Mouse (Mus musculus) thymus, adult 18-20 months (tissue): ENCODE measurements at regions not wholly inside any gene's neighbourhood (a gene's known extent, or its start where the extent isn't known, plus 50 kb on each side); places are given as distances from the start of the nearest gene placed in this dataset.

Experiments
- DNase-seq, 2 experiments: peaks; one replicate each; pipeline ENCODE4 v3.0.0; 2022; ENCODE audit warnings: mixed read lengths in 2 of 2

DNA sequence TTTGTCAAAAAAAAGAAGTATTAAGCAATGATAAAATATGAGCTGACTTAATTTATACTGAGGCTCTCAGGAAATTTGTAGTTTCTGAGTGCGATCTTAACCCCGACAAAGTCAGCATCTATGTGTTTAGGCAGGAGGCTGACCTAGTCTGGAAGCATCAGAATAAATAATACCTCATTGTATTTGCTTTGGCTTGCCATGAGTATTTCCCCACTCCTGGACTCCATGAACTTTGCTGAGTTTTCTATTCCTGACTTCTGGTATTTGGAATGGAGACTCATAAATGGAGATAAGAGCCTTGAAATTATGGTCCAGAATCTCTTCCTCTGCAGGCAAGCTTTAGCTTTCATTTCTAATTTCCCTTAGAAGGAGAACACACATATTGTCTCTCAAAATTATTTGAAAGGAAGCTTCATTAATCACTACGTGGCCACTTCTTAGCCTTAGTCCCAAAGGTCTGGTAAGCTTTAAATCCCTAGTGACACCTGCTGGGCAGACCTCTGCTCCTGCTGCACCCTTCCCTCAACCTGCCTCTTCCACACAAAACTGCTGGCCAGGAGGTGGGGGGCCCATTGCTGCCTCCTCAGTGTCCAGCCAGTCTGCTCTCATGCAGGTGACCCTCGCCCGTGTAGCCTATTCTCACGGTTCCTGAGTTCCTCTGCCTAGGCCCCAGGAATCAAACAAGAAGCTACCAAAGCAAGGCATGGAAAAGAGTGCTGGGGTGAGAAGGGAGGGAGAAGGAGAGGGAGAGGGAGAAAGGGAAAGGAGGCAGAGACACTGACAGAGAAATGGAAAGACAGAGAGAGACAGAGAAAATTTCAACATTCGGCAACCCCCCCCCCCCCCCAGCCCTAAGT lies 173.6 kb upstream of the Klf12 start:
- DNase-seq: no peak

DNA sequence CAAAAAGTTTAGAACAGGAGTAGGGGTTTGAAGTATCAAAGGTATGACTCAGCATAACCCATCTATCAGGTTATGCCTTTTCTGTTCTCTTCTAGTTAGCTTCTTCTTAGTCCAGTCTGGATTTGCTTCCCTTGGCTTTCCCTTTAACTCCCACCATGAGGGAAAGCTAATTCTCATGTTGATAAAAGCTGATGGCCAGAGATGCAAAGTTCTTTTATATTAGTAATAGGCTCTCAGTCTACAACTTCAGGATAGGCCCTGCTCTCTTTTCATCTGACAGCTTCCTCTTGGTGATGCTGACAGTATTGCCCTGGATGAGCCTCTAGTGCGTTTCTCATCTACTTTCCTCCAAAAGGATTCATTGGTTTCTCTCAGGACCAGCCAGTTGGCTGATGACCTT lies 161.7 kb upstream of the Klf12 start:
- DNase-seq: no peak

DNA sequence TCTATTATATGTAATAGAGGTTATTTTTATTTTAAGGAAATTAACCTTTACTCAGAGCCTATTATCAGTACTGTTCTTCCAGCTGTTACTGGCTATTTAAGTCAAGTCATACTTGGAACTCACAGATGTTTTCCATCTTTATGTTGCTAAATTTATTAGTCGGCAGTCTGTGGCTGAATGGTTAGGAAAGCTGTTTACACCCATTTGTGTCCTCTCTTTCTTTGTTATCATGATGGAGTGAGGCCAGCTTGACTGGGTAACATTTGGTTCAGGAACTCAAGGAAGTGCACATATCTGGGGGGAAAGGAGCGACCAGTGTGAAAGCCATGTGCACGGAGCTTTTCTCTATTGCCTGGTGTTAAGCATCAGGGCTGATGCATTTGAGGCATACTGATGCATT lies 160.4 kb upstream of the Klf12 start:
- no peak for DNase-seq

DNA sequence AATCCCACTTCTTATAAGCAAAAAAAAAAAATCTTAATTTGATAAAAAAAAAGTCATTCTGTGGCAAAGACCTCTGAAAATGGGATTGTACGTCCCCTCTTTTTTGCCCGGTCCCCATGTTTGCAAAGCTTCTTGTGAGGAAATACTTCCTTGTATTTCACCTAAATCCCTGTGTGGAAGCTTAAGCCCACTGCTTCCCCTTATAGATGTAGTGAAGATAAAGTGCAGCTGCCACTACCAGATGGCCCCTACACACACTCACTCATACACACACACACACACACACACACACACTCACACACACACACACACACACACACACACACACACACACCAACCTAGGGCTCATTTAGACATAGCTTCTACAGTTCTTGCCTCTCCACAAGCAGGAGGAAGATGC lies 159.6 kb upstream of the Klf12 start:
- DNase-seq: no peak

DNA sequence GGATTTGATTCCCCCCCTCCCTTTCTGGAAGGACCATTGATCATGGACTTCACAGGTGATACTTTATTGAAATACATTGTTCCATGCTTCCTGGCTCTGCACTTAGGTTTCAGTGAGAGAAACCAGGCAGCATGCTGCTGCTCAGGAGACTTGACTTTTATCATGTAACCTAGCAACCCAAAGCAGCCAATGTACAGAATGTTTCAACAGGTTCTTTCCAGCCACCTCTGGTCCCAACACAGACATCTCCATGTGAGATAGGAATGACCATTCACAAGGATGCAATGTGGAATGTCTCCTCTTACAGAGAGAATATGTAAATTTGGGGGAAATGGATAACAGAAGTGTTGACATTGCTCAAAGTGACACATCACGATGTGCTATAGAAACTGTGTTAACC lies 153.1 kb upstream of the Klf12 start:
- no peak for DNase-seq

DNA sequence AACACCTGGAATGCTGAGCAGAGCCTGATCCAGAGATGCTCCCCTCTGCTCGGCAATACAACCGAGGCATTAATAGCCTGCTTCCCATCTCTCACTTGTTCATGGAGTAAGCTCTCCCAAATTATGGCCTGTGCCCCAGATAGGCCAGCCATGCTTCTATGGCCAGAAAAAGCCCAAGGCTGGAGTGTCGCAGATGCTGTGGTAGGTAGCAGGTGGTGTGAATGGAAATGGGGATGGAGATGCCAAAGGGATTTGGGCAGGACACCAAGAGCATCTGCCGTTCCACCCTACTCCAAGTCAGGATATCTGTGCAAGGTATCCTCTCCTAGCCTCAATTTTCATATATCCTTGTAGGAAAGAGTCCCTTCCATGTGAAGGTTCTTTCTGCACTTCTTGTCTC lies 145.2 kb upstream of the Klf12 start:
- no peak for DNase-seq

DNA sequence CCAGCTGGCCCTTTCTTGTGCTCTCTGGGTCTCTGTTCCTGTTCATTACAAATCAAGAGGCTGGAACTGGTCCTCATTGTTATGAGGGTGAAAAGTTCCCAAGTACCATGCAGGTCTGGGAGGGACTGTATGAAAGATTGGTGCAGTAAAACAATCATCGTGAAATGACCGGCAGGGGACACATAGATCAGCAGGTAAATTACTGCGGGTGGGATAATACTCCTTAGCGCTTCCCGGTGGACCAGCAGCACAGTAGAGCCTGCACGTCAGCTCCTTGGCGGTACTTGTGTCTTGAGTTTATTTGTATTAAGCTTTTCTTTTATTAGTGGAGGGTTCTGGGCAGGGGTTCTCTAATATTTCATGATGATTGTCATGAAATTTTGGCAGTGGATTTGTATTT lies 141.9 kb upstream of the Klf12 start:
- DNase-seq: no peak

DNA sequence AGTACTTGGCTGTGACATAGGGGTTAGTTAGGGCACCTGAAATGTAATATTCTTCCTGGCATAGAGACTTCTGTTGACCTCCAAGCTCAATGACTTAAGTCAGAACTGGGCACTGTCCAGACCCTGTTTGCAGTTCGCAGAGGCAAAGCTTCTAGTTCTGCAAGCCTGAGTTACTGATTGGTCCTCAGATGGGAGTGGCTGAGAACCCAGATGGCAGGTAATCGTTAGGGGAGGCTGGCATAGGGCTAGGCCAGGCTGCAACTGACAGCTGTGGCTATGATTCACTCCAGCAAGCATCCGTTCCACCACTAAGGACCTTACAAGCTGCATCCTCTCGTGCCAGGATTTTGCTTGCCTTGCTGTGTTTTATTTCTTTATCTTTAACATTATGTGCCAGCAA lies 139.3 kb upstream of the Klf12 start:
- no peak for DNase-seq

DNA sequence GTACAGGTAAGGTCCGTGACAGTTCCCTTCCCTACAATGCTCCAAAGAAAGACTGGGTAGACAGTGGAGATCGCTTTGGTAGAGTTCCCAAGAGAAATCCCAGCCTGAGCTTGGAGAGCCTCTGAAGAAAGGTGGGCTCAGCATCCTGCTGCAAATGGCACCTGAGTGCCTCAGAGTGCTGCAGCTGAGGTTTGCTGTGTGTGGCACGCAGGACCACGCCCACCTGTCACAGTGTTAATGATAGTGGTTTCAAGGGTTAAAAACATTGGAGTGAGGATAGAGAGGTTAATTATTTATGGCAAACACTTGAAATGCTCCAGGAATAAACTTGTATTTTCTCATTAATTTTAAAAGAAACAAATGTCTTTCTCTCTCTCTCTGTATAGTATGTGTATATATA lies 137.2 kb upstream of the Klf12 start:
- no peak for DNase-seq

DNA sequence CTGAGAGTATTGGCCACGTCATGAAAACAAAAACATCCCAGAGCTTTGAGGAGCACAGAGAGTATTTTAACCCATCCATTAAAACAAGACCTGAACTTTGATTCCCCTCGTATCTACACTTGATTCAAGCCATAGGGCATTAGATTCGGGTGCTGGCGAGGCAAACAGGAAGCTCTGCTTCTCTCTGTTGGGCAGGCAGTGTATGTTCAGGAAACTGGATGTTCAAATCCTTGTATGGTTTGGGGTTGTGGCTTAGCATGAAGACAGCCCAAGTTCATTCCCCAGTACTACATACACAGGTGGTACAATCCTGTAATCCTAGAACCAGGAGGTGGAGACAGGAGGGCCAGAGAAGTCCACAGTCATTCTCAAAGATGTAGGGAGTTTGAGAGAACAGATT lies 130.6 kb upstream of the Klf12 start:
- DNase-seq: no peak

DNA sequence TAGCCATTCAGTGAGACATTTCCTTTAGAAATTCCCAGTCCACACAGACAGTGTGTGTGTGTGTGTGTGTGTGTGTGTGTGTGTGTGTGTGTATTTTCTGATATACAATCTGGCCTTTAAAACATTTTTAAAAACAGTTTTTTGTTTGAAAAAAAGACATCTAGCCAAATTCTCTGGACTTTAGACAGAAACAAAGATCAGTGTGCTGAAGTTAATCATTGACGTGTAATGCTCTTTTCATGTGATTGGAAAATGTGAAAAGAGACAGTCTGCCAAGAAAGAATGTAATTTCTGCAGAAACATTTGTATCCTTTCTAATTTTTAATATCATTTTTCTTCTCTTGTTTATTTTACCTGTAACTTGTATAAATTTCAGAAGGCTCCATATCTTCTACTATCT lies 127.7 kb upstream of the Klf12 start:
- DNase-seq: no peak

DNA sequence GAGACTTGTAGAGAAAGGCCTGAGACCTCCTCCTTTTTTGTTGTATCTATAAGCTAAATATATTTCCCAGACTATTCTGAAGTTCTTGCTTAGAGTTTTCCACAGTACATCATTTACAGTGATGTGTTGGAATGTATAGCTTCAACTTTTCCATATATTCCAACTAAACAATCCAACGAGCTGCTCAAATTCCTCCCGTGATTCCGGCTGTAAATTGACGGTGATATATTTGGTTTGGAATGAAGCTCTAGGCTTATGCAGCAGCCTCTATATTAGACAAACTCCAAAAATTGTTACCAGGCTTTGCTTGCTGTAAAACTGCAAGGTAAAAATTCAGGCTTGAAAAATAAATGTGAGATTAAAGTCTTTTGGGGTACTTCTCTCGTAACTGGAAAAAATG lies 112.7 kb upstream of the Klf12 start:
- DNase-seq: no peak

DNA sequence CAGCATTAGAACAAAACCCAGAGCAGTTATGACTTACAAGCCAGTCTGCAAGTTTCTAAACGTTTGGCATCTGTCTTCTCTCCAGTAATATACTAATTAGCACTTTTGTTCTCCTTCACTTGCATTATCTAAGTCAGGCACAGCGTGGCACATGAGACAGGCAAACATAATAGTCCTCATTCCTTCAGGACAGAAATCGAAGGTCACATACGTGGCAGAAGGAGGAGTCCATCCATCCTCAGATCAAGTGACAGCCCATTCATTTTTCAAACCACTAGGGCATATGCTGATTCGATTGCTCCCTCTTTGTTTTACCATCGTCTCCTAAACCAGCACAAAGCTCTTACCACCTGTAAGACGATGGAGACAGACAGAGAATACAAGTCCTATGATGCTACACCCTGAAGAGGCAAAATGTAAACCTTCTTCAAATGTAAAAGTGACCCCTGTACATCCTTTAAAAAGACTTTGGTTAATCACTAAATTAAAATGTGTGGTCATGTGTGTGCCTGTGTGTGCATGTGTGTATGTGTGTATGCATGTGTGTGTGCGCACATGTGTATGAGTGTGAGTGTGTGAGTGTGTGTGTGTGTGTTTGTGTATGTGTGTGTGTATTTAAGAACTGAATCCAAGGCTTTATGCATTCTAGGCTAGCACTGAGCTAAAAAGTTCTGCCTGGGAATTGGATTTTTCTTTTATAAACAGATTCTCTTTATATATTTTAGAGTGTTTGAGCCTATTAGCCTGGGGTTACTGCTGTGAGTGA lies 90.9 kb upstream of the Klf12 start:
- DNase-seq: no peak

DNA sequence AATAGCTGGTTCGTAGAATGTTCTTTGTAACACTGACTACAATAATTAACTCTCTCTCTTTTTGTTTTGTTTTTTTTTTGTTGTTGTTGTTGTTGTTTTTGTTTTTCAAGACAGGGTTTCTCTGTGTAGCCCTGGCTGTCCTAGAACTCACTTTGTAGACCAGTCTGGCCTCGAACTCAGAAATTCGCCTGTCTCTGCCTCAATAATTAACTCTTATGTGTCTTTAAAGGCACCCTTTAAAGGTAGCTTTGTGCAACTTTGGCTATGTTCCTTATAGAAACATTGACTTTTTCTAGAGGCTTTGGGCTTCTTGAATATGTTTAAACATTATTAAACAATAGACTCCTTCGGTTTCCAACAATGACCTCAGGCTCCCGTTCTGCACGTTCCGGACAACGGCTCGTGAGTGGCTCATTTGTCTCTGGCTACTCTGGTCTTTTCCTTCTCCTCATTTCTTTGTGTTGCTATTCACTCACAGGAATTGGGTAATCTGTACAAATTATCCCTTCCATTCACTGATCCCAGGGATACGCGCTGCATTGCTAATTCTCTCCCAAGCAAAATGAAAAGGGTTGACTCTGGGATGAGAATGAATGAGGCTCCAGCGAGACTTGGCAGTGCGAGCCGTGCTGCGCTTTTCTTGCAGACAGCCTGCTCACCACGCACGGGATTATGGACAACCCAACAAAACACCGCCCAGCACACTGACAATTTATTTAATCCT lies 90.2 kb upstream of the Klf12 start:
- no peak for DNase-seq

DNA sequence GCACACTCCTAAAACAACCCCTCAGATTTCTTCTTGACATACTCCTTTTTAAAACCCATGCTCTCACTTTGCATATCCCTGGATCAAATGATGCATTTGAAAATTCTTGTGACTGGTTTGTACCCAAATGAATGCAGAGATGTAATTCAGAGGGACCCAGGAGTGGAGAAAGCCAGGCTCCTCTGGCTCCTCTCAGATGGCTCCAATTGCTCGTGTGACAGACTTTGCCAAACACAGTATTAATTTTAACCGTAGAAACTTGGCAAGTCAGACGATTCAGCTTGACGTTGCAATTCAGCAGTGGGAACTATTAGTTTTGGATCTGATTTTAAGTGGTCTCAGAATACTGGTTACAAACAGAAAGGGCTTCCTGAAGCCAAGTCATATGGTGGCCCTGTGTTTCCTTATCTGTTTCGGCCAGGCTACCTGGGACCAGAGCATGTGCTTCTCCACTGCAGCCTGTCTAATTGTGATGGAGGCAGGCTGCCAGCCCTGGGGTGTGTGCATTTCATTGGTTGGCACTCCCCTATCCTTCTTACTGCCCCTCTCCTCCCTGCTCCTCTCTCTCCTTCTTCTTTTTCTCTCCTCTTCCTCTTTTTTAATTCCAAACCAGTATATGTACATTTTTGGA lies 81.9 kb upstream of the Klf12 start:
- DNase-seq: no peak

DNA sequence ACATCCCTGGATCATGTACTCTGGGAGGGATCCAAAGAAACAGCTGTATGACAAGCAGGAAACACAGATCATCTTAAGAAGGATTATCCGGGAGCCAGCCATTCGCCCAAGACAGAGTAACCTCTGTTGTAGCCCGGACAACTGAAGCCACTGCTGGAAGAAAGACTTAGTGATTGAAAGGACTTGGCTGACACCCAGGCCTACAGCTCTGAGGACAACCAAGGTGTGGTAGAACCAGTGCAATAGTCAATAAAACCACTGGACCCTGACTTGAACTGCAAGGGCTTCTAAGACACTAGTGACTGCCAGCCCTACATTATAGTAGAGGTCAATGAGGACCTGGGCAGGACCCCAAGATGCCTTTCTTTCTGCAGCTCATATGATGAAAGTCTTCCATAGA lies 78.3 kb upstream of the Klf12 start:
- DNase-seq: no peak

DNA sequence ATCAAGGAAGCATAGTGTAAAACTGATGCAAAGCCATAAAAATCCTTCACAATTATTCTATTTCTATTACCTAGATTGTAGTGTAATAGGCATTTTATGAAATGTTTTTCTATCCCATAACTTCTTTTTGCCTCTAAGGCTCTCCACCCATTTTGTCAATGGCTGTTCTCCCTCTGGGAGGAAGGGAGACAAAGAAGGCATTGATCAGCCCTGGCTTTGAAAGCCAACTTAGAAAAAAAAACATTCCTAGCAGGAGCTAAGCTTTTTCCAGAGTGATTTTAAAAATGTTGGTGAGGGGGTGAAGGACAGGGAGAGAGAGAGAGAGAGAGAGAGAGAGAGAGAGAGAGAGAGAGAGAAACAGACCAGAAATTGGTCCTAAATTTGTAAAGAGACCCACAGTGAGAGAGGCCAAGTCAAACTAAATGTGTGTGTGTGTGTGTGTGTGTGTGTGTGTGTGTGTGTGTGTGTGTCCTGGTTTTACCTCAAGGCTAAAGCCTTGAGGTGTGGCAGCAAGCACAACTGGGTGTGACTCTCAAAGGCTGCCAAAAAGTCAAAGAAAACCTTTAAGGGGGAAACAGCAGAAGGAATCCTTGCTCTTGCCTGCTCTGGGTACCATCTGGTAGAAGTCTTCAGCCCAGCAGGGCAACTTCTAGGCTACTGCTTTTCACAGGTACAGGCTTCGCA lies 77.0 kb upstream of the Klf12 start:
- DNase-seq: no peak

DNA sequence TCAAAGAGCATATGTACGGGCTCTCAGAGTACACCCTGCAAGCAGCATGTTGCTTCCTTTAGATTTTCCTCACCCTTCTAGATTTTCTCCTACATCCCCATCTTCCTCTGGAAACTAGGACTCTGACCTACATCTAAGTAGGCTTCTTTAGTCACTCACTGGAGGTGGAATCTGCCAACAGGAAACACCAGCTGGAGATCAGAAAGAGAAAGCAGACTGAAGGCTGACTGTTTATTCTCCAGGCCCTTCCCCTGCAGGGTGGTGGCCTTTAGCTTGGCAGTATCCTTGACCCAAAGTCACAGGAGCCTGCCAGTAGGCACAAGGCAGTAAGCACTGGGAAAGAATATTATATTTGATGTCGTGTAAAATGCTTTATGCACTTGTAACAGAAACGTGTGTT lies 75.4 kb upstream of the Klf12 start:
- DNase-seq: no peak

DNA sequence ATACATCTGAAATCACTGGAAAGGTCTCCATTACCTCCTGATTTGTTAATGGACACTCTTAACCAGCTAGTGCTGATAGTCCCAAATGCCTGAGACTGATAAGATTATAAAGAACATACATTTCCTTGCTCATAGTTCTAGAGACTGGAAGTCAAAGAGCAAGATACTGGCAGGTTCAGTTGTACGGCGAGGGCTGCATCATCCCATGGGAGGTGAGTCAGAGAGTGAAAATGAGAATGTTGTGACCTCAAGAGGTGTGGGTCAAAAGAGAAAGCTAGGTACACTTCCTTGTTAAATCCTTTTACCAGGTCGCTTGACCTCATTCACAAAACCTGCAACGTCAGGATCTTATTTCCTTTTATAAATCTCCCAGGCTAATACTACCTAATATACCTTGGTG lies 72.7 kb upstream of the Klf12 start:
- no peak for DNase-seq

DNA sequence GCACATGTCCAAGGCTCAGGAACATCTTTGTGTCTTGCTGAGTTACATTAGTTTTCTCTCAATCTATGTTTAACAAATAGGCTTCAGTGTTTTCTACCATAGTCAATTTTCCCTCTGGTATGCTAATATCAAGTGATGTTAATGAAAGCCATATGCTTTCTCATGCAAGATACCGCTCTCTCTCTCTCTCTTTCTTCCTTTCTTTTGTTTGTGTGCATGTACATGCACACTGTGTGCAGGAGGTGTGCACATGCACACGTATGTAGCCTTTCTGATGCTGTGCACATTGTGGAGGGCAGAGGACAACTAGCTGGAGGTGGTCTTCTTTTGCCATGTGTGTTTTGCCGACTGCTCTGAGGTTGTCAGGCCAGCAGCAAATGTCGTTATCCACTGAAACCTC lies 69.0 kb upstream of the Klf12 start:
- DNase-seq: no peak

DNA sequence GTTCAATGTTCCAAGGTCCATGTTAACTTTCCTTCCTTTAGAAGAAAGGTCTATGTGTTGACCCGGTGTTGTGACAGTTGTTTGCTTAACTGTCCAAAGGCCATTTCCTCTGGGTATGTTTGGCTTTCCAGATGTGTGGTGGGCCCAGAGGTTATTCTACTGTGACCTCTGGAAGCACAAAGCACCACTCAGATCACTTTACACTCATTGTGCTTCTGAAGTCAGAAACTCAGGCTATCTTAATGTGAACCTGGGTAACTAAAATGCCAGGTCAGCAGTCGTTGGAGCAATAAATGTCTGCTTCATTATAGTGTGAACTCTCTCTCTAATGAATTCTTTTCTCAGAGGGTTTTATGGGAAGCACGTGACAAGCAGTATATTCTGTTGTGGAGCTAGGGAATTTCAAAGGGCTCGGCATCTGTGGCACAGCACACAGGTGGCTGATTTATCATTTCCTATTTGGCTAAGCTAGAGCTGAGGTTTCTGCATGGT lies 68.5 kb upstream of the Klf12 start:
- no peak for DNase-seq

DNA sequence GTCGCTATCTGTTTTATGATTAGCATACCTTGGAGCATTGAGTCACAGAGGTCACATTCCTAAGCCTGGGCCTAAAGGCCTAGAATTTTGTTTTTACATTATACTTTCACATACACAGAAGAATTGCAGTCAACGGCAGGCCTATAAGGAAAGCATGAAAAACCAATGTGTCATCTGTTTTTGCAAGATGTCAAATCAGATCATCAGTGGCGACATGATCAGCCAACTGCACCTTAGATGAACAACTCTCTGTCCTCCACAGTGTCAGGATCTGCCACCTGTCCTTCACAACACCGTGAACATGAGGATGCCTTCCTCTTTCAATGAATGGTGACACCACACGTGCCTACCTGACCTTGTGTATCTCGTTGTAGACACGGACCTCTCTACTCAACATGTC lies 66.5 kb upstream of the Klf12 start:
- no peak for DNase-seq
